Mouse (Mus musculus) heart, postnatal 0 days (tissue): ENCODE results near the gene Rab3gap2.

Experiments
- CTCF ChIP-seq: IDR thresholded peaks from 2 replicates; pipeline ENCODE4 v1.5.1; 2016; ENCODE audit warnings: antibody characterized with exemption, control low read depth, low read depth
- EP300 ChIP-seq: IDR thresholded peaks from 2 replicates; pipeline ENCODE4 v1.6.1; 2016; ENCODE audit warnings: antibody characterized with exemption, low read depth

DNA sequence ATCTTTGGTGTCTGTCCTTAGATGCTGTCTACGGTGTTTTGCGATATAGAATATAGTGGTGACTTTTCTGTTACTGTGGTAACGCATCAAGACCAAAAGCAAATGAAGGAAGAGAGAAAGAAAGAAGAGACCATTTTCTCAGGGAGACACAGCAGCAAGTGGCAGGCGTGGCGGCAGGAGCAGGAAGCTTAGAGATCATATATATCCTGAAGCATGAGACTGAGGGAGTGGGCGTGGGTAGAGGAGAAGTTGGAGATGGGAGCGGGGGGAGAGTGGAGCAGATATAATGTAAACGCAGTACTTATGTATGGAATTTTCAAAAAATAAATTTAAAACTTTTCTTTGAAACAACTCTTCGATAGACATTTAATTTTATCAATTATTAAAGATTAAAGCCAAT, 14.0 kb upstream of the Rab3gap2 start:
- TF ChIP-seq CTCF (no peak), EP300 (no peak)
